Mouse (Mus musculus): ENCODE measurements around the gene Tgoln1. TPM values are rescaled to one million over a fixed set of nuclear protein-coding genes. Genes with fewer than 3 reads are reported as not detected.

The Tgoln1 gene
- total and polyA plus RNA-seq, 3 experiments: 22.6 to 33.6 (median 23.5) TPM

DNA sequence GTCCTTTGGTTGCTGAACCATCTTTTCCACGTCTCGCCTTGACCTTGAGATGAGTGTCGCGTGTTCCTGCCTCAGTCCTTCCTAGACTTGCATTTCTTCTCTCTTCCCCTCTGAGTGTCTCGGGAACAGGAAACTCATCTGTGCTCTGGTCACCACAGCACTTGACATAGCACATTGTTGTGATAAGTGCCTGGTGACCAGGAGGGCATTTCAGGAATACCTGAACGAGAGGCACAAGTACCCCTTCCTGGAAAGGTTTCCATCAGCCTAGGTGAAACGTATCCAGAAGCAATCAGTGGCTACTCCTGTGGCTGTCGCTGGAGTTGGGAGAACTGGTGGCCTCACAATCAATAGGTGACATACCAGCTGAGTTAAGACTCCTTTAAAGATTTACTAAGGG, 47.5 kb upstream of the Tgoln1 start:
- in situ Hi-C loops (cut with MboI; ENCODE audit: low pct_ligation_motif_present, low pct_unique_long_range_greater_than_20kb, low sequenced_read_pairs): loop anchor here (10.0 kb wide), 1 partner anchor 171 kb away; no protein-coding TSS in a partner anchor
- no peak for DNase-seq (ENCODE audit: extremely low read depth)
- Histone ChIP-seq H3K27me3 (replicated peaks) (peaks cover 2% of the 10 kb centered on the region), H3K4me1 (ENCODE audit: control insufficient read depth in 1 of 2, insufficient read depth in 2 of 2) (peaks cover 5 to 8% of the 10 kb centered on the region in 2 experiments), H3K4me3 (replicated peaks in 1 of 3; ENCODE audit: low read depth in 2 of 3, low read length in 2 of 3, poor library complexity in 1 of 3) (no peak overlapping the region), H3K27ac (ENCODE audit: insufficient read depth, low read depth) (no peak overlapping the region), H3K9me3 (replicated peaks; ENCODE audit: low read length) (no peaks in the 10 kb centered on the region), H3K4me2 (ENCODE audit: insufficient read depth, low read depth, poor library complexity, severe bottlenecking) (no peak overlapping the region), H3K9ac (ENCODE audit: insufficient read depth, low read depth) (no peak overlapping the region), H3K79me2 (replicated peaks; ENCODE audit: control insufficient read depth, extremely low read depth, insufficient read depth, poor library complexity, severe bottlenecking) (no peaks in the 10 kb centered on the region), H3K36me3 (replicated peaks in 1 of 2; ENCODE audit: control insufficient read depth in 1 of 2, insufficient read depth in 1 of 2, low read length in 1 of 2) (no peaks in the 10 kb centered on the region)
- dilution Hi-C loops (cut with MboI; ENCODE audit: extremely low pct_ligation_motif_present, extremely low pct_unique_long_range_greater_than_20kb, low sequenced_read_pairs): no loop called here
- TF ChIP-seq MEF2A (IDR thresholded peaks at IDR 0.05; ENCODE audit: borderline replicate concordance, low read depth, low read length) (no peak), CTCF (conservative IDR thresholded peaks at IDR 0.05 in 1 of 2, IDR thresholded peaks at IDR 0.05 in 1 of 2; ENCODE audit: low read depth in 2 of 2, low read length in 2 of 2) (no peak), USF1 (IDR thresholded peaks at IDR 0.05; ENCODE audit: low read depth, low read length) (no peak), JUN (IDR thresholded peaks at IDR 0.05; ENCODE audit: insufficient read depth, low read depth, low read length) (no peak), MAX (IDR thresholded peaks at IDR 0.05; ENCODE audit: low read length) (no peak), GABPA (IDR thresholded peaks at IDR 0.05; ENCODE audit: insufficient replicate concordance, low read depth, low read length) (no peak), BHLHE40 (IDR thresholded peaks at IDR 0.05; ENCODE audit: low read depth, low read length) (no peak), ZNF384 (IDR thresholded peaks at IDR 0.05; ENCODE audit: low read depth, low read length) (no peak), CHD2 (IDR thresholded peaks at IDR 0.05; ENCODE audit: low read length) (no peak)

DNA sequence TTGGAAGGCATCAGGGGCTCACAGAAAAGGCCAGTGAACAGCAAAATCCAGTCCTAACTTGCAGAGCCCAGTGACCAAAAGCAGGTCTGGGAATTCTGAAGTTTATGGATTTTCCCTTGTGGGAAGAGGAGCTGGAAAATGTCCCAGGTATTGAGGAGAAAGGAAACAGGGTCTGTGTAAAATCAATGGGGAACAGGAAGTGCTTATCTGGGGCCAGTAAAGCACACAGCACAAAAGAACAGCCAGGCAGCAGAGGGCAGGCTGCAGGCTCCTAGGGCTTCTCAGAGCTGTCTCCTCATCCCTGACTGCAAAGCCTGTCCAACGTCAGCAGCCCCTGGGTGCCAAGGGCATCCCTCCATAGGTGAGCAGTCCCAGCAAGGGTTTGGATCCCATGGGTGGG, 46.2 kb upstream of the Tgoln1 start:
- no peak overlapping the region for H3K4me2 ChIP-seq (ENCODE audit: insufficient read depth, low read depth, poor library complexity, severe bottlenecking)
- H3K4me3 ChIP-seq (replicated peaks in 1 of 3; ENCODE audit: low read depth in 2 of 3, low read length in 2 of 3, poor library complexity in 1 of 3): no peak overlapping the region
- peaks cover 5 to 8% of the 10 kb centered on the region in 2 experiments for H3K4me1 ChIP-seq (ENCODE audit: control insufficient read depth in 1 of 2, insufficient read depth in 2 of 2)
- dilution Hi-C loops (cut with MboI; ENCODE audit: extremely low pct_ligation_motif_present, extremely low pct_unique_long_range_greater_than_20kb, low sequenced_read_pairs): no loop called here
- in situ Hi-C loops (cut with MboI; ENCODE audit: low pct_ligation_motif_present, low pct_unique_long_range_greater_than_20kb, low sequenced_read_pairs): loop anchor here (10.0 kb wide), 1 partner anchor 172 kb away; no protein-coding TSS in a partner anchor
- no peak overlapping the region for H3K9ac ChIP-seq (ENCODE audit: insufficient read depth, low read depth)
- H3K79me2 ChIP-seq (replicated peaks; ENCODE audit: control insufficient read depth, extremely low read depth, insufficient read depth, poor library complexity, severe bottlenecking): no peaks in the 10 kb centered on the region
- no peaks in the 10 kb centered on the region for H3K36me3 ChIP-seq (replicated peaks in 1 of 2; ENCODE audit: control insufficient read depth in 1 of 2, insufficient read depth in 1 of 2, low read length in 1 of 2)
- no peak for TF ChIP-seq CTCF (conservative IDR thresholded peaks at IDR 0.05 in 1 of 2, IDR thresholded peaks at IDR 0.05 in 1 of 2; ENCODE audit: low read depth in 2 of 2, low read length in 2 of 2)
- no peak for TF ChIP-seq IRF4 (IDR thresholded peaks at IDR 0.05; ENCODE audit: low read depth, low read length)
- no peak for TF ChIP-seq JUND (conservative IDR thresholded peaks at IDR 0.05; ENCODE audit: low read depth, low read length)
- no peak for TF ChIP-seq MXI1 (IDR thresholded peaks at IDR 0.05; ENCODE audit: low read depth, low read length)
- TF ChIP-seq ZNF384 (IDR thresholded peaks at IDR 0.05; ENCODE audit: low read depth, low read length): no peak
- TF ChIP-seq SMC3 (IDR thresholded peaks at IDR 0.05; ENCODE audit: low read depth, low read length): no peak
- no peak for TF ChIP-seq RAD21 (IDR thresholded peaks at IDR 0.05; ENCODE audit: low read depth, low read length)
- no peak for TF ChIP-seq POLR2AphosphoS2 (IDR thresholded peaks at IDR 0.05; ENCODE audit: low read depth, low read length)
- no peak for TF ChIP-seq CHD1 (IDR thresholded peaks at IDR 0.05; ENCODE audit: low read depth, low read length)
- no peak for TF ChIP-seq ZKSCAN1 (IDR thresholded peaks at IDR 0.05; ENCODE audit: borderline replicate concordance, low read depth, low read length)
- TF ChIP-seq MYC (IDR thresholded peaks at IDR 0.05; ENCODE audit: low read depth, low read length): no peak
- TF ChIP-seq EP300 (IDR thresholded peaks at IDR 0.05; ENCODE audit: low read length): no peak
- no peak for TF ChIP-seq POLR2A (IDR thresholded peaks at IDR 0.05; ENCODE audit: low read depth, low read length)
- no peak for TF ChIP-seq ETS1 (conservative IDR thresholded peaks at IDR 0.05; ENCODE audit: low read depth, low read length)
- no peak for TF ChIP-seq USF2 (conservative IDR thresholded peaks at IDR 0.05; ENCODE audit: low read depth, low read length)
- no peak for TF ChIP-seq MEF2A (IDR thresholded peaks at IDR 0.05; ENCODE audit: borderline replicate concordance, low read depth, low read length)
- TF ChIP-seq HCFC1 (IDR thresholded peaks at IDR 0.05; ENCODE audit: low read depth, low read length): no peak
- no peak for TF ChIP-seq MAFK (IDR thresholded peaks at IDR 0.05; ENCODE audit: insufficient replicate concordance, low read length)
- no peaks in the 10 kb centered on the region for H3K9me3 ChIP-seq (replicated peaks; ENCODE audit: low read length)
- peaks cover 2% of the 10 kb centered on the region for H3K27me3 ChIP-seq (replicated peaks)
- H3K27ac ChIP-seq (ENCODE audit: insufficient read depth, low read depth): no peak overlapping the region
- DNase-seq (ENCODE audit: extremely low read depth): no peak

Measured in CH12.LX (cell line).